Mouse (Mus musculus): Measurements from ENCODE around the gene Atad1. TPM values are rescaled to one million over a fixed set of nuclear protein-coding genes. Genes with fewer than 3 reads are reported as not detected.

Gene Atad1
- polyA plus RNA-seq, 1 experiment, result not detected

GRCm38 (mm10) chr19:32726451-32727325, 12.9 kb downstream of the Atad1 start:
- Histone ChIP-seq H3K4me3 (ENCODE audit: insufficient read depth, low read depth, low read length) (no peak overlapping the region), H3K27ac (ENCODE audit: insufficient read depth, low read depth, low read length) (no peak overlapping the region), H3K4me1 (ENCODE audit: control insufficient read depth, insufficient read depth, low read length) (peaks cover 5% of the 10 kb centered on the region)
- TF ChIP-seq POLR2A (IDR thresholded peaks at IDR 0.05; ENCODE audit: insufficient read depth, low read depth, low read length) (no peak), CTCF (IDR thresholded peaks at IDR 0.05; ENCODE audit: insufficient read depth, low read depth, low read length) (no peak)
- 20% methylated on average over 22 of the region's 22 CpGs for WGBS

GRCm38 (mm10) chr19:32723817-32724216, 15.8 kb downstream of the Atad1 start:
- no peak for TF ChIP-seq POLR2A (IDR thresholded peaks at IDR 0.05; ENCODE audit: insufficient read depth, low read depth, low read length)
- no peak for TF ChIP-seq CTCF (IDR thresholded peaks at IDR 0.05; ENCODE audit: insufficient read depth, low read depth, low read length)
- Histone ChIP-seq H3K27ac (ENCODE audit: insufficient read depth, low read depth, low read length) (no peak overlapping the region), H3K4me1 (ENCODE audit: control insufficient read depth, insufficient read depth, low read length) (peaks cover 5% of the 10 kb centered on the region), H3K4me3 (ENCODE audit: insufficient read depth, low read depth, low read length) (no peak overlapping the region)
- WGBS, result 60% methylated on average over 7 of the region's 7 CpGs

GRCm38 (mm10) chr19:32720319-32720718, 19.3 kb downstream of the Atad1 start:
- TF ChIP-seq CTCF (IDR thresholded peaks at IDR 0.05; ENCODE audit: insufficient read depth, low read depth, low read length) (no peak), POLR2A (IDR thresholded peaks at IDR 0.05; ENCODE audit: insufficient read depth, low read depth, low read length) (no peak)
- H3K4me3 ChIP-seq (ENCODE audit: insufficient read depth, low read depth, low read length), result no peak overlapping the region
- H3K27ac ChIP-seq (ENCODE audit: insufficient read depth, low read depth, low read length), result no peak overlapping the region
- WGBS, result 96% methylated on average over 1 of the region's 1 CpGs
- no peaks in the 10 kb centered on the region for H3K4me1 ChIP-seq (ENCODE audit: control insufficient read depth, insufficient read depth, low read length)

- TF ChIP-seq POLR2A (IDR thresholded peaks at IDR 0.05; ENCODE audit: insufficient read depth, low read depth, low read length) (no peak), CTCF (IDR thresholded peaks at IDR 0.05; ENCODE audit: insufficient read depth, low read depth, low read length) (no peak)
- Histone ChIP-seq H3K4me1 (ENCODE audit: control insufficient read depth, insufficient read depth, low read length) (no peaks in the 10 kb centered on the region), H3K4me3 (ENCODE audit: insufficient read depth, low read depth, low read length) (no peak overlapping the region), H3K27ac (ENCODE audit: insufficient read depth, low read depth, low read length) (no peak overlapping the region)
- 53% methylated on average over 3 of the region's 3 CpGs for WGBS
These were observed 22.0 kb downstream of the Atad1 start for GRCm38 (mm10) chr19:32717590-32717989.

- TF ChIP-seq CTCF (IDR thresholded peaks at IDR 0.05; ENCODE audit: insufficient read depth, low read depth, low read length) (no peak), POLR2A (IDR thresholded peaks at IDR 0.05; ENCODE audit: insufficient read depth, low read depth, low read length) (no peak)
- Histone ChIP-seq H3K27ac (ENCODE audit: insufficient read depth, low read depth, low read length) (no peak overlapping the region), H3K4me3 (ENCODE audit: insufficient read depth, low read depth, low read length) (no peak overlapping the region), H3K4me1 (ENCODE audit: control insufficient read depth, insufficient read depth, low read length) (no peaks in the 10 kb centered on the region)
These were observed 23.9 kb downstream of the Atad1 start for GRCm38 (mm10) chr19:32715681-32716080.

- TF ChIP-seq CTCF (IDR thresholded peaks at IDR 0.05; ENCODE audit: insufficient read depth, low read depth, low read length) (peak; percentile 63), POLR2A (IDR thresholded peaks at IDR 0.05; ENCODE audit: insufficient read depth, low read depth, low read length) (no peak)
- no peak overlapping the region for H3K4me3 ChIP-seq (ENCODE audit: insufficient read depth, low read depth, low read length)
- H3K27ac ChIP-seq (ENCODE audit: insufficient read depth, low read depth, low read length), result no peak overlapping the region
- H3K4me1 ChIP-seq (ENCODE audit: control insufficient read depth, insufficient read depth, low read length), result no peaks in the 10 kb centered on the region
- 10% methylated on average over 3 of the region's 3 CpGs for whole genome bisulfite sequencing
These were observed 24.4 kb downstream of the Atad1 start for GRCm38 (mm10) chr19:32715201-32715600.

GRCm38 (mm10) chr19:32713471-32713870, 26.1 kb downstream of the Atad1 start:
- WGBS, result 86% methylated on average over 3 of the region's 3 CpGs
- no peak overlapping the region for H3K4me3 ChIP-seq (ENCODE audit: insufficient read depth, low read depth, low read length)
- H3K27ac ChIP-seq (ENCODE audit: insufficient read depth, low read depth, low read length), result no peak overlapping the region
- H3K4me1 ChIP-seq (ENCODE audit: control insufficient read depth, insufficient read depth, low read length), result no peaks in the 10 kb centered on the region
- TF ChIP-seq CTCF (IDR thresholded peaks at IDR 0.05; ENCODE audit: insufficient read depth, low read depth, low read length), result no peak

- Histone ChIP-seq H3K4me1 (ENCODE audit: control insufficient read depth, insufficient read depth, low read length) (no peaks in the 10 kb centered on the region), H3K4me3 (ENCODE audit: insufficient read depth, low read depth, low read length) (peak overlapping the region; percentile 92), H3K27ac (ENCODE audit: insufficient read depth, low read depth, low read length) (peak overlapping the region; percentile 76)
- under 1% methylated on average over 11 of the region's 11 CpGs for WGBS
- TF ChIP-seq POLR2A (IDR thresholded peaks at IDR 0.05; ENCODE audit: insufficient read depth, low read depth, low read length) (no peak), CTCF (IDR thresholded peaks at IDR 0.05; ENCODE audit: insufficient read depth, low read depth, low read length) (no peak)
These were observed 27.0 kb downstream of the Atad1 start for GRCm38 (mm10) chr19:32712588-32713042.

- Histone ChIP-seq H3K27ac (ENCODE audit: insufficient read depth, low read depth, low read length) (peak overlapping the region; percentile 76), H3K4me3 (ENCODE audit: insufficient read depth, low read depth, low read length) (peak overlapping the region; percentile 92), H3K4me1 (ENCODE audit: control insufficient read depth, insufficient read depth, low read length) (no peaks in the 10 kb centered on the region)
- under 1% methylated on average over 62 of the region's 63 CpGs for WGBS
- TF ChIP-seq POLR2A (IDR thresholded peaks at IDR 0.05; ENCODE audit: insufficient read depth, low read depth, low read length) (peak; percentile 93; the same call in 1 of the 2 replicates), CTCF (IDR thresholded peaks at IDR 0.05; ENCODE audit: insufficient read depth, low read depth, low read length) (no peak)
These were observed 27.6 kb downstream of the Atad1 start for GRCm38 (mm10) chr19:32711761-32712541.
